Mouse (Mus musculus) skeletal muscle tissue, adult 2 months (tissue): ENCODE data around the gene Pofut1.
"Not testable (repeated sequence)": the region's sequence is repeated elsewhere in the genome, so short reads cannot be mapped to it uniquely, and the experiment has no call there.

ENCODE experiments used
- DNase-seq: peaks from one replicate; pipeline ENCODE4 v3.0.0-alpha.2; 2012; ENCODE audit warnings: low read depth, low spot score

The Pofut1 gene

DNA sequence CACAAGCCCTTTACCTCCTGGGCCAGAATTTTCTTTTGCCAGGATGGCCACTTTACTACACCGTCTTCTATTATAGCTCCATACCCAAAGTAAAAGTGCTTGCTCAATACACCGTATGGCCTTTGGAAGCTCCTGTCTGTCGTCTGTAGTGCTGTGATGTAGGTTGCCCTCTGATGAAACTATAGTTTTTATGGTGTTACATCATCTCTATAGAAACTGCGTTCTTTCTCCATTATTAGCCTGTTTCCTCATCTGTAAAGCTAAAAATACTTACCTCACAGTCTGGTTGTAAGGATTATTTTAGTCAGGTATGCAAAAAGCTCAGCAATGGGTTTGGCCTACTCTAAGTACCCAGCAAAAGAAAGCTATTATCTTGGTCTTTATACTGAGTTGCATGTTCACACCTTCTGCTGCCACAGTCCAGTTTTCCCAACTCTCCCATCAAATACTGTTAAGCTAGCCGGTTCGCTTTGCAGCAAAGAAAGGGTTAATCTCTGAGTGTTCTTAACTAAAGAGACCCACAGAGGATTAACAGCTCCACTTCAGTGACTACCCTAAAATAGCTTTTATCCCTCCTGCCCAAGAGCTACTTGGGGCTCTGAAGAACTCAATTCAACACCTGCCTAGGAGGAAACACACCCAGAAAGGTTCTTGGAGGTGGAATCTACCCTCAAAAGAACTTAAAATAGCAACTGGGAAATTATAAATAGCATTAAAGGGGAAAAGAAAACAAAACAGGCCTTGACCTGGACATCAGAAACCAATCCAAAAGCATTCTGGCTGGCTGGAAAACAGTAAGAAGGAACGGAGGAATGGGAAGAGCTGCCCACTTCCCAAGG is 2.1 kb upstream of the Pofut1 start:
- DNase-seq = no peak

- no peak for DNase-seq
These were observed 1.4 kb upstream of the Pofut1 start for GRCm38 (mm10) chr2:153239860-153240480.

- no peak for DNase-seq
These were observed 565 bp upstream of the Pofut1 start for GRCm38 (mm10) chr2:153240701-153241235.

DNA sequence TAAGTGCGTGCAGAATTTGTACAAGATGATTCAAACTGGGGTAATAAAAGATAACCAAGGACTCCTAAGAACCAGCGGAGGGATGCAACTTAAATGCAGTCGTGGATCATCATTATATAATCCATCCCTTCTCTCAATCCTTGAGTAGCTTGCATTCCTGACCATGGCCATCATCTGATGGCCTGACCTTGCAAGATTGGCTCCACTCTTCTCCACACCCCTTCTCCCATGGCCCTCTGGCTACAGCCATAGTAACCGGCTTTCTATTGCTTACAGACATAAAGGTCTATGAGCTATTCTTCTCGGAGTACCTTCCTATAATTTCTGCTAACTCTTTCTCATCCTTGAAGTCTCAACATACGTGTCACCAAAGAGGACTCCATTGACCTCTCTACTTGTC is 823 bp downstream of the Pofut1 start:
- DNase-seq = no peak

DNA sequence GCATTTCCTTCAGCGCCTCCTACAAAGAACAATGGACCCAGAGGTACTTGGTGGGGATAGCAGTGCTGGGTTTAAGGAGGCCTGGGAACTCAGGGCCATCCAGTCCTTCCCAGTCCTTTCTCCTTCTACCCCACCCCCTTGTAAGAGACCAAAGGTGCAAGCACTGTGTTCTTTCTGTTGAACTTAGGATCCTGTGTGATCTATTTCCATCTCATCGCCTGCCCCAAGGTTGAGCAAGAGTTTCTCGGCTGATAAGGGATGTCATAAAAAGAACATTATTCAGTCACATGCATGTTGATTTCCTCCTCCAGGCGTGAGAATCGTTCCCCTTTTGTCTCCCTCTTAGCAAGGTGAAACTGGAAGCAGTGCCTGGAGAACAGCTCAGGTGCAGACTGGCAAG is 8.4 kb downstream of the Pofut1 start:
- no peak for DNase-seq

- no peak for DNase-seq
These were observed 15.3 kb downstream of the Pofut1 start for GRCm38 (mm10) chr2:153256604-153257003.

- no peak for DNase-seq
These were observed 17.9 kb downstream of the Pofut1 start for GRCm38 (mm10) chr2:153259030-153259863.

GRCm38 (mm10) chr2:153259864-153260674 is 18.7 kb downstream of the Pofut1 start:
- no peak for DNase-seq

GRCm38 (mm10) chr2:153263053-153263452 is 21.7 kb downstream of the Pofut1 start:
- DNase-seq = no peak

DNA sequence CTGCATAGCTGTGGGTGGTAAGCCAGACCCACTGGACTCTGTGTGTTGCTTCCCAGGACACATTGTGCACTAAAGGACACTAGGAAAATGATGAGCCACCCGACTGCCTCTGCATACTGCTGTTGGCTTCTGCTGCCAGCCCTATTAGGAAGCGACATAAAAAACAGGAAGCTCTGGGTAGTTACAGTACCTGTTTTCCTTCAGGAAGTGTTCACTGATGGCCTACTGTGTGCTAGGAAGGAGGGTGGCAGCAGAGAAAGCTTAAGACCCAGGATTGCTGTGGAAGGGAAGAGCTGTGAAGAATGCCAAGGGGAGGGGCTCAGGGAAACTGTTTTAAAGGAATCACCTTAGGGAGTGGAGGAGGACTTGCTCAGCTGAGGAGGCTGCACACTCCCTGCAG is 26.0 kb downstream of the Pofut1 start:
- no peak for DNase-seq

DNA sequence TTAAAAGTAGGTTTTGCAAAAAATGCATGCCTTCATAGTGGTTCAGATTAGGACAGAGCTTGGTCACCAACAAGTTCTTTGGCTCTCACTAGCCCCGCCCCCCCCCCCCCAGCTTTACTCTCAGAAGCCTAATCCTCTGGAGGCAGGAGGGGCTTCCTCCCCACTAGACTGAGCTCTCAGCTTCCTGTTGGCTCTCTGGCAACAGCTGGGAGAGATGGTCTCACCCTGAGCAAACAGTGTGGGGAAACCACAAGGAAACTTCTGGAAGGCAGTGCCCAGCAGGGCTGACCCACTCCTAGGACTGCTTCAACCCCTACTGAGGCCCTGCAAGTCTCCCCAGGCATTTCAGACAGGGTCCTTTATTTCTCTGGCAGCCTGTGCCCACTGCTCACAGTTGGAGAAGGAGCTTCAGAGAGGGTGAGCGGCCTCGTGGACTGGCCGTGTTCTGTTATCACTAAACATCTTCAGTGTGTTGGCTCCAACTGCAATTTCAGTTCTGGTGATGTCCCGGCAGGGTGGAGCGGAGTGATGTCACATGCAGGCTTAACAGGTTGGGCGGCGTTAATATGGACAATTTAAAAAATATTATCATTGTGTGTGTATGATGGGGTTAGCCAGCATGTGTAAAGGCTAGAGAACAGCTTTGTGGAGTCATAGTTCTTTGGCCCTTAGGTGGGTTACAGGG is 29.0 kb downstream of the Pofut1 start:
- DNase-seq = not testable (repeated sequence)

GRCm38 (mm10) chr2:153274200-153274918 is 33.0 kb downstream of the Pofut1 start:
- DNase-seq = not testable (repeated sequence)

GRCm38 (mm10) chr2:153274919-153275247 is 33.5 kb downstream of the Pofut1 start:
- no peak for DNase-seq

GRCm38 (mm10) chr2:153275577-153275976 is 34.2 kb downstream of the Pofut1 start:
- DNase-seq = not testable (repeated sequence)

- no peak for DNase-seq
These were observed 35.1 kb downstream of the Pofut1 start for GRCm38 (mm10) chr2:153276440-153276839.

GRCm38 (mm10) chr2:153276846-153277245 is 35.5 kb downstream of the Pofut1 start:
- not testable (repeated sequence) for DNase-seq

GRCm38 (mm10) chr2:153278357-153278756 is 37.0 kb downstream of the Pofut1 start:
- DNase-seq = no peak

- no peak for DNase-seq
These were observed 42.6 kb downstream of the Pofut1 start for GRCm38 (mm10) chr2:153283919-153284318.

DNA sequence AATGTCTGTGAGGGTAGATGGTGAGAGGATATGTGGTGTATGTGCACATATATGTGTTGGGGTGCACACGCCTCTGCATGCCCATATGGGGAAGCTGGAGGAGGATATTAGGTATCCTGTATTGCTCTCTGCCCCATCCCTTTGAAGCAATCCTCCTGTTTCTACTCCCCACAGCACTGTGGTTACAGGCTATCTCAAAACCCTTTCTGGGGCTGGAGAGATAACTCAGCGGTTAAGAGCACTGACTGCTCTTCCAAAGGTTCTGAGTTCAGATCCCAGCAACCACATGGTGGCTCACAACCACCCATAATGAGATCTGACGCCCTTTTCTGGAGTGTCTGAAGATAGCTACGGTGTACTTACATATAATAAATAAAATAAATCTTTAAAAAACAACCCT is 45.2 kb downstream of the Pofut1 start:
- no peak for DNase-seq

GRCm38 (mm10) chr2:153287835-153288234 is 46.5 kb downstream of the Pofut1 start:
- DNase-seq = no peak
